Mouse (Mus musculus): ENCODE data around the gene Pim1. TPM values are rescaled to one million over a fixed set of nuclear protein-coding genes. Genes with fewer than 3 reads are reported as not detected.

The Pim1 gene
- polyA plus RNA-seq, 1 experiment from 2014 or later = 16.0 TPM

DNA sequence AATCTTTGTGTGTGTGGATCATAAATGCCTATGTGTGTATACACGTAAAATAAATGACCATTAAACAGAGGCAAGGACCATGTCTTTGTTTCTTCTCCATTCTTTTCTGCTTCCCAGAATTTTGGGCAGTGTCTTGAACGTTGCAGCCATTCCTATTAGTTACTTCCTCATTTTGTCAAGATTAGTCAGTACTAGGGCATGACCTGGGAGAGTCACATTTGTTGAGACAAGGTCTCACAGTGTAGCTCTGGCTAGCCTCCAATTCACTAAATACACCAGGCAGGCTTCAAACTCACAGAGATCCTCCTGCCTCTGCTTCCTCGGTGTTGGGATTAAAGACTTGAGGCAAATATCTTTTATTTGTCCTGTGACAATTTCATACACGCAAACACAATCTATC is 12.3 kb upstream of the Pim1 start:
- no peaks in the 10 kb centered on the region for H3K27me3 ChIP-seq (ENCODE audit: insufficient read depth, low read length)
- H3K4me1 ChIP-seq (ENCODE audit: insufficient read depth) = no peaks in the 10 kb centered on the region
- ATAC-seq (ENCODE audit: insufficient read depth) = no peak
- H3K27ac ChIP-seq (ENCODE audit: low read depth) = no peak overlapping the region
- no peak for TF ChIP-seq CTCF (IDR thresholded peaks at IDR 0.05; ENCODE audit: low read depth)
- no peak overlapping the region for H3K4me3 ChIP-seq (ENCODE audit: low read depth, low read length)
- no peak overlapping the region for H3K4me2 ChIP-seq
- DNase-seq = no peak
- no peaks in the 10 kb centered on the region for H3K36me3 ChIP-seq (ENCODE audit: insufficient read depth)
- H3K9ac ChIP-seq = no peak overlapping the region
- 80% methylated on average over 4 of the region's 4 CpGs for WGBS
- H3K9me3 ChIP-seq (ENCODE audit: low read depth, low read length) = no peaks in the 10 kb centered on the region

GRCm38 (mm10) chr17:29480256-29480655 is 10.3 kb upstream of the Pim1 start:
- no peaks in the 10 kb centered on the region for H3K36me3 ChIP-seq (ENCODE audit: insufficient read depth)
- WGBS = 71% methylated on average over 2 of the region's 2 CpGs
- no peaks in the 10 kb centered on the region for H3K4me1 ChIP-seq (ENCODE audit: insufficient read depth)
- DNase-seq = no peak
- H3K27me3 ChIP-seq (ENCODE audit: insufficient read depth, low read length) = no peaks in the 10 kb centered on the region
- no peaks in the 10 kb centered on the region for H3K9me3 ChIP-seq (ENCODE audit: low read depth, low read length)
- no peak overlapping the region for H3K9ac ChIP-seq
- TF ChIP-seq CTCF (IDR thresholded peaks at IDR 0.05; ENCODE audit: low read depth) = no peak
- no peak overlapping the region for H3K4me2 ChIP-seq
- no peak overlapping the region for H3K4me3 ChIP-seq (ENCODE audit: low read depth, low read length)
- no peak overlapping the region for H3K27ac ChIP-seq (ENCODE audit: low read depth)
- no peak for ATAC-seq (ENCODE audit: insufficient read depth)

DNA sequence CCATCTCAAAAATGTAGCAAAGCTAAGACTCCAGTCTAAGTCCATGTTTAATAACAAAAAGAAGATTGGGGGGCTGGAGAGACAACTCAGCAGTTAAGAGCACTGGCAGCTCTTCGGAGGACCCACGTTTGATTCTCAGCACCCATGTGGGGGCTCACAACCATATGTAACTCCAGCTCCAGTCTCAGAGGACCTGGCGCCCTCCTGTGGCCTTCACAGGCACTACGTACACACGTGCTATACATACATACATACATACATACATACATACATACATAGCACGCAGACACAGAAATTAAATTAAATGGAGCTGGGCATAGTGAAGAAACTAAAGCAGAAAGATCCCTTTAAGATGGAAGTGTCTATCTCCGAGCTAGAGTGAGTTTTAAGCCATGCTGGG is 7.9 kb upstream of the Pim1 start:
- Histone ChIP-seq H3K27ac (ENCODE audit: low read depth) (no peak overlapping the region), H3K4me3 (ENCODE audit: low read depth, low read length) (no peak overlapping the region), H3K27me3 (ENCODE audit: insufficient read depth, low read length) (no peaks in the 10 kb centered on the region), H3K9me3 (ENCODE audit: low read depth, low read length) (no peaks in the 10 kb centered on the region), H3K36me3 (ENCODE audit: insufficient read depth) (no peaks in the 10 kb centered on the region), H3K9ac (no peak overlapping the region), H3K4me1 (ENCODE audit: insufficient read depth) (no peaks in the 10 kb centered on the region), H3K4me2 (no peak overlapping the region)
- no peak for TF ChIP-seq CTCF (IDR thresholded peaks at IDR 0.05; ENCODE audit: low read depth)
- WGBS = 93% methylated on average over 7 of the region's 7 CpGs
- no peak for ATAC-seq (ENCODE audit: insufficient read depth)
- DNase-seq = no peak

- no peaks in the 10 kb centered on the region for H3K36me3 ChIP-seq (ENCODE audit: insufficient read depth)
- 95% methylated on average over 2 of the region's 2 CpGs for WGBS
- H3K4me2 ChIP-seq = no peak overlapping the region
- H3K4me3 ChIP-seq (ENCODE audit: low read depth, low read length) = no peak overlapping the region
- ATAC-seq (ENCODE audit: insufficient read depth) = no peak
- no peaks in the 10 kb centered on the region for H3K9me3 ChIP-seq (ENCODE audit: low read depth, low read length)
- no peak overlapping the region for H3K27ac ChIP-seq (ENCODE audit: low read depth)
- no peak overlapping the region for H3K9ac ChIP-seq
- no peak for TF ChIP-seq CTCF (IDR thresholded peaks at IDR 0.05; ENCODE audit: low read depth)
- no peaks in the 10 kb centered on the region for H3K27me3 ChIP-seq (ENCODE audit: insufficient read depth, low read length)
- no peak for DNase-seq
- H3K4me1 ChIP-seq (ENCODE audit: insufficient read depth) = no peaks in the 10 kb centered on the region
Measured at GRCm38 (mm10) chr17:29483282-29483681, 7.3 kb upstream of the Pim1 start.

- ATAC-seq (ENCODE audit: insufficient read depth) = no peak
- Histone ChIP-seq H3K4me2 (no peak overlapping the region), H3K36me3 (ENCODE audit: insufficient read depth) (no peaks in the 10 kb centered on the region), H3K9me3 (ENCODE audit: low read depth, low read length) (no peaks in the 10 kb centered on the region), H3K27ac (ENCODE audit: low read depth) (no peak overlapping the region), H3K4me1 (ENCODE audit: insufficient read depth) (no peaks in the 10 kb centered on the region), H3K9ac (no peak overlapping the region), H3K27me3 (ENCODE audit: insufficient read depth, low read length) (no peaks in the 10 kb centered on the region), H3K4me3 (ENCODE audit: low read depth, low read length) (no peak overlapping the region)
- DNase-seq = no peak
- WGBS = 69% methylated on average over 2 of the region's 2 CpGs
- no peak for TF ChIP-seq CTCF (IDR thresholded peaks at IDR 0.05; ENCODE audit: low read depth)
Measured at GRCm38 (mm10) chr17:29484431-29484830, 6.1 kb upstream of the Pim1 start.

DNA sequence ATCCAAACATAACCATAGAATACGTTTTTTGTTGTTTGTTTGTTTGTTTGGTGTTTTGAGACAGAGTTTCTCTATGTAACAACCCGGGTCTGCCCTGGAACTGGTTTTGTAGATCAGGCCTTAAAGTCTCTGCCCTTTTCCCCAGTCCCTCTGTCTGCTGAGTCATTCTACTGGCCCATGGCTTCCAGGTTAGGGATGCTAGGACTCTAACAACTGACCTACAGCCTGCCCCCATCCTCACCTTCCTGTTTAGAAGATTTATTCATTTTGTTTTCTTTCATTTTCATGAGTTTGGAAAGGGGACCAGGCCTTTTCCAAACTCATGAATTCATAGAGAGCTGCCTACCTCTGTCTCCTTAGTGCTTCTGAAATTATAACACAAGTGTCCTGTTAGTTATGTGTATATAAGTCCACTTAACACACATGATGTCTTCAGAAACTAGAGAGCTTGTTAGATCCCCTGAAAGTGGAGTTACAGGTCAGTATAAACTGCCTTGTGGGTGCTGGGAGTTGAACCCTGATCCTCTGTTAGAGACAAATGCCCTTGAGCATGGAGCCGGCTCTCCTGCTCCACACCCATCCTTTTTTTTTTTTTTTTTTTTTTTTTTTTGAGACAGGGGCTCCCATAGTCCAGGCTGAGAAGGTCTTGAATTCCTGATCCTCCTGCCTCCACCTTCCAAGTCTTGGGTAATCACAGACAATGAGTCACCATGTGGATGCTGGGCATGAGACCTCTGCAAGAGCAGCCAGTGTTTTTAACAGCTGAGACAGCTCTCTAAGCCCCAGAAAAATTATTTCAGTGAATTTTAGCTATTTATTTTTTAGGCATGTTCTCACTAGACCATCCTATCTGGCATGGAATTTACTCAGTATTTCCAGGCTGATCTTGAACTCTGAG is 5.0 kb upstream of the Pim1 start:
- no peak overlapping the region for H3K4me2 ChIP-seq
- no peaks in the 10 kb centered on the region for H3K4me1 ChIP-seq (ENCODE audit: insufficient read depth)
- DNase-seq = no peak
- H3K36me3 ChIP-seq (ENCODE audit: insufficient read depth) = no peaks in the 10 kb centered on the region
- no peaks in the 10 kb centered on the region for H3K27me3 ChIP-seq (ENCODE audit: insufficient read depth, low read length)
- H3K27ac ChIP-seq (ENCODE audit: low read depth) = no peak overlapping the region
- H3K9me3 ChIP-seq (ENCODE audit: low read depth, low read length) = no peaks in the 10 kb centered on the region
- no peak overlapping the region for H3K4me3 ChIP-seq (ENCODE audit: low read depth, low read length)
- WGBS = 52% methylated on average over 3 of the region's 3 CpGs
- TF ChIP-seq CTCF (IDR thresholded peaks at IDR 0.05; ENCODE audit: low read depth) = no peak
- H3K9ac ChIP-seq = no peak overlapping the region
- ATAC-seq (ENCODE audit: insufficient read depth) = no peak

DNA sequence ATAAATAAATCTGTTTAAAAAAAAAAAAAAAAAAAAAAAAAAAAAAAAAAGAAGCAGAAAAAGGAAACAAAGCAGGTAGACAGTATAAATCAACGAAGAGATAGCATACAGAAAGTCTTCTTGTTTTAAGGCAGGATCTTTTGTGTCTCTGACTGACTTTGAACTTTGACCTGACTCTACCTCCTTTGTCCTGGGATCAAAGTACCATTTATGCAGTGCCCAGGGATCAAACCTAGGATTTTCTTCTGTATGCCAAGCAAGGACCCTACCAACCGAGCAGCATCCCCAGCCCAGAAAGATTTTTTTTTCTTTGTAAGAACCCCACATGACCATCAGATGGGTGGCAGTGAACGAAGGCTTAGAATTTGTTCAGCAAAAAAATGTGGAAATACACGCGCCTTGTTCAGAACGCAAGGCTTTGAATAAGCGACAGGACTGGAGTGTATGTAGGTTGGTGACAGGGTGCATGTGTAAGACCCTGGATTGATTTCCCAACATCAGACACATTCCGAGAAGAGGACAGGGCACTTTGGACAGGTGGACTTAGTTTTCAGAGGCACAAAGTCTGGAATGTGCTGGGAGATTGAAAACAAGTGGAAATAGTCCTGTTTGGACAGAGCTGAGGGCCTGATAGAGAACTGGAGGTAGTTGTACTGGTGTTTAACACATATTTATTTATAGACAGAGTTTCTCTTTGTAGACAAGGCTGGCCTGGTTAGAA is 2.1 kb upstream of the Pim1 start:
- H3K27ac ChIP-seq (ENCODE audit: low read depth) = peak overlapping the region; percentile 39; the same call in 1 of the 2 replicates
- H3K4me1 ChIP-seq (ENCODE audit: insufficient read depth) = no peaks in the 10 kb centered on the region
- no peaks in the 10 kb centered on the region for H3K27me3 ChIP-seq (ENCODE audit: insufficient read depth, low read length)
- no peak for ATAC-seq (ENCODE audit: insufficient read depth)
- TF ChIP-seq CTCF (IDR thresholded peaks at IDR 0.05; ENCODE audit: low read depth) = no peak
- H3K36me3 ChIP-seq (ENCODE audit: insufficient read depth) = peaks cover 4% of the 10 kb centered on the region; the same call in 1 of the 2 replicates
- DNase-seq = peak; percentile 16
- peak overlapping the region; percentile 92 for H3K4me2 ChIP-seq
- H3K9ac ChIP-seq = no peak overlapping the region
- no peak overlapping the region for H3K4me3 ChIP-seq (ENCODE audit: low read depth, low read length)
- WGBS = 63% methylated on average over 8 of the region's 8 CpGs
- no peaks in the 10 kb centered on the region for H3K9me3 ChIP-seq (ENCODE audit: low read depth, low read length)

Measured in lung, embryonic 14.5 days (tissue).